Mouse (Mus musculus): ENCODE results near the gene Lmx1b.

Lmx1b gene

GRCm38 (mm10) chr2:33630081-33631021 is 10.0 kb downstream of the Lmx1b start:
- DNase-seq = no peak

- no peak for DNase-seq
Measured at GRCm38 (mm10) chr2:33629641-33630040, 10.7 kb downstream of the Lmx1b start.

DNA sequence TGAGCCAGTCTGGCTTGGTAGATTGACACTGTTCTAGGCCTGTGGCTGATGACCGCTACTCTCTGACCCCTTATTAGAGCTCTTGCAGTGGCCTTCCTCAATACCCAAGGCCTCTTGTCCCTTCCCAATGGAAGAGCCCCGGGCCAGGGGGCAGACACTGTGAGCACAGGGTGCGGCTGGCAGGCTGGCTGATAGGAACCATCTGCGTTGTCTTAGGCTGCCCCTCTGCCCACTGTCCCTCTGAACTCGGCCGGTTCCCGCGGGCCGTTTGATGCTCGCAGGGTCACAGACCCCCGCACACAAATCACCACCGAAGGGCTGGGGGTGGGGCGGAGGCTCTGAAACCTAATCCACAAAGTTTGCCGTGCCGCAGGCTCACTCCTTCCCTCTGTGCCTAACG is 11.5 kb downstream of the Lmx1b start:
- DNase-seq = no peak

DNA sequence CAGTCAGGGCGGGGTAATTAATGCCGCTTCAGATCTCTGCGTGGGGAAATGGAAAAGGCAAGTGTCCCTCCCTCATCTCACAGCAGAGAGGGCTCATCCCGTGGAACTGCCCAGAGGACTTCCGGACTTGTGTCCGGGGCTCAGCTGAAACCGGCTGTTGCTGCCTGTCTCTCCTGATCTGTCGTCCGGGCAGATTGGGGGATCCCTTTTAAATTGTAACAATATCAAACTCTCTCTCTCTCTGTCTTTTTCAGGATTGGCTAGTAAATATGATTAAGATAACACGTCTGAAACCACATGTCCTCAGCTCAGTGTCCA is 13.3 kb downstream of the Lmx1b start:
- DNase-seq = no peak

DNA sequence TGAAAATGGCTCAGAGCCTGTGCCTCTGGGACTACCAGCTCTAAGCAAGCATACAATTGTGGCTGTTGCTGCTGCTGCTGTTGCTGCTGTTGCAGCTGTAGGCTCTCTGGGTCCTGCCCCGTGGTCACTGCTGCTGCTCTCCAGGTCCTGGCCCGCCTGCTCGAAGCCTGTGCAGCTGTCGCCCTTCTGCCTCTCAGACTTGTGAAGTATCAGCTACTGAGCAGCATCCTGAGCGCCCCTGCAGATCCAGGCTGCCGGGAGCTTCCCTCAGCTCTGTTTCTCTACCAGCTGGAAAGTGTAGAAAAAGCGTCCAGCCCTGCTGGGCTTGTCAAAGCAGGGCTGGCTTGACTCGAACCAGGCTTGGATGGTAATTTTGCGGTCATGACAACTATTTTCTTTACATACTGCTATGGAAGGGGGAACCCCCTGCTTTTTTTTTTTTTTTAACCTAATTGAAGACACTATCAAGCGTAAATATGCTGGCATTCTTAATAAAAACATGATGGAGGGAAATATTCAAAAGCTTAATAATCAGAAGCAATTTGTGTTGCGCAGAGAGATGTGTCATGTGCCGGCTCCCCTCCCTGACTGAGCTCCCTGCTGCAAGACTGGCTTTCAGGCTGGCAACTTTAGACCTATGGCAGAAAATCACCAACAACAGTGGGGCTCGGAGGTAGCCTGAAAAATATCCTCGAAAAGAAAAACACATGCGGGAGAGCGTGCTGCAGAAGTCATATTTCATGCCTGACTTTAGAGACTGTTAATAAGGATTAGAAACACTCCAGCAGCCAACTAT is 13.9 kb downstream of the Lmx1b start:
- no peak for DNase-seq

DNA sequence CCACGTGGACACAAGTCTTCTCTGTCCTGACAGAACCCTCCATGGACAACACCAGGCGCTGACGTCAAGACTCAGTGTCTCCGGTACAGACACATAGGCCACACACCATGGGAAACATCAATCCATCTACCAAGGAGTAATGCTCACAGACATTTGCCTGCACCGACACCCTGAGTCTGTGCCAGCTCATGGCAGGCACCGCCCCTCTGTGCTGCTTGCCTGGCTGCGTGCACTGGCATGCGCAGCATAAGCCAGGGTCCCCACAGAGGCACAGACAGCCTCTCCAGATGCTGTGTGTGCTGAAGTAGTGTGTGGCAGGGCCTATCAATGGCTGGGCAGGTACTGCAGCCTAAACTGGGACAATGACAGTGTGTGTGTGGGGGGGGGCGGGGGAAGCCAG is 22.6 kb downstream of the Lmx1b start:
- no peak for DNase-seq

DNA sequence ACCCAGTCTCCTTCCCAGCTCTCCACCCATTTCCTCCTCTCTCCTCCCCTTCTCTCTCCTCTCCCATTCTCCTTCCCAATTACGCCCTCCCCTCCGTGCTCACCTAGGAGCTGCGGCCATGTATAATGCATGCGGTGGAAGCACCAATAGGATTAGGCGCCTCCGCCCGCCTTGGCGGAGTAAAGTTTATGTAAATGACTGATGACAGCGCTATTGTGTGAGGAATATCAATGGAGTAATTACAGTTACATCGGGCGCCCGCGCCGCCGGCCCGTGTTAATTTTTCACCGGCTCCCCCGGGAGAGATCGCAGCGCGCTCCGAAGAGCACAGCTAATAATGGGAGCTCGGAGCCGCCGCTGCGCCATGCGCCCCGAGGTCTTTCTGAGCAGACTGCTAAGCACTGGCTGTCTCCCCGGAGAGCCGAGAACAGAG is 23.9 kb downstream of the Lmx1b start:
- peak in 1 of 2 experiments; percentile 47 for DNase-seq

DNA sequence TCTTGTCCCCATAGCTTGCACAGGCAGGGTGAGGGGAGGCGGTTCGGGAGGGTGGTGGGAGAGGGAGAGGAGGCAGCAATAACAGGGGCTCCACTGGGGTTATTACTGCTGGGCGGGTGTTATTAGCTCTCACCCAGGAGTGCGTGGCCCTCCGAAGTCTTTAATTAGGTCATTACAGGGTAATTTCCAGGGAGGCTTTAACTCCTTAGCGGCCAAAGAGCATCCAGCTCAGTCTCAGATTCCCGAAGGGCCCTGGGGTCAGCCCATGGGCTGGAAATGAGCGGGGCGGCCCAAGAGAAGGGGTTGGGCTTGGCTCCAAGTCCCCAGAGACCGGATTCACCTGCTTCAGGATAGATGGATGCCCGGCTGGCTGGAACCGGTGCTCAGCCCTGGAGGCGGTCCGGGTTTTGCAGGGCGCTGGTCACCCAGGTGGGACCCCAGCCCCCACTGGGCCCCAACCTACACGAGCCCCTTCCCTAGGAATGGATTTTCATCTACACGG is 24.4 kb downstream of the Lmx1b start:
- no peak for DNase-seq

DNA sequence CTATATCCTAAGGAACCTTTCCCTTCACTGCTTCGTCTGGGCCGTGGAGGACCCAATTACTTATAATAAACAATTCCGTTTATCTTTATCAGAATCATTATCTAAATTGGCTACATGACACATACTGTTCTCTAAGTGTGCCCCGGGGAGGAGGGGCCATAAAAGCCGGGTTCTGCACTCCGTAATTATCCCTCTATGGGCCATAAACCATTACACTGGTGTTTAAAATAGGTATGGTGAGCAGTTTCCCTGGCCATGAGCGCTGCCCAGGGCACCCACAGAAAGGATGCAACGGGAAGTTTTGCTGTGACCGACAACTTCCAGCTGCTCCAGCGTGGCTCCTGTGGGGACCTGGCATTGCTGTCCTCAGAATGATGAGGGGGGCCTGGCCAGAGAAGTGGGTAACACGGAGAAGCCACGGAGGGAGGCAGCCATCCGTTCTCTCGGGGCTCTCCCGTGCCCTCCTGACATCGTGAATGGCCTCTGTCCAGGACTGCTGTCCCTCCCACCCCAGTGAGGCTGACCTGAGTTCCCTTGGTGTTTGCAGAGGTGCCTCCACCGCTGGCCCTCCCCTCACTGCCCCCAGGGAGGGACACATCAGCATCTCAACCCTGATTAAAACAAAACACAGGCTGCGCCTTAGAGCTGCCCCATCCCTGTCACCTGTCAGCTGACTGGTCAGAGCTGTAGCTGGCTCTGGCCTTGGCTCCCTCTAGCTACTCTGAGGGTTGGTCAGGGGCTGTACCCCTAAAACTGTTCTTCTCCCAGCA is 34.6 kb downstream of the Lmx1b start:
- DNase-seq = peak in 1 of 2 experiments; percentile 16

- peak in 1 of 2 experiments; percentile 14 for DNase-seq
Measured at GRCm38 (mm10) chr2:33604846-33605486, 35.3 kb downstream of the Lmx1b start.

DNA sequence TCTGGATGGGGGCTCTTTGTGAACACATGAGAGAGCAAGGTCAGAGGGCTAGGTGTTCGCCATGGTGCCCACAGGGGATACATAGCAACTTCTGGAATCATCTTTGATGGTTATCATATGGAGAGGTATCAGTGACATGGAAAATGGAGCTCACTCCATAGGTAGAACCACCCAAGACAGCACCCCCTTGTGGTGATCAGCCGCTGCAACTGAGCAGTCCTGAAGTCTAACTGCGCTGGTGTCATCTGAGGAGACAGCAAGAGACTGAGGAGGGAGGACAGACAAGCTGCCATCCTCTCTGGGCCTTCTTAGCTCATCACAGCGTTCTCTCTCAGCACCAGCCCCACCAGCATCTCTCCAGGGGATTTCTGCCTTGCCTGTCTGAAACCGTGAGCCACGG is 39.8 kb downstream of the Lmx1b start:
- peak in 1 of 2 experiments; percentile 19 for DNase-seq

GRCm38 (mm10) chr2:33597384-33597783 is 42.9 kb downstream of the Lmx1b start:
- DNase-seq = no peak

- no peak for DNase-seq
Measured at GRCm38 (mm10) chr2:33595085-33595423, 45.3 kb downstream of the Lmx1b start.

GRCm38 (mm10) chr2:33594181-33595084 is 45.9 kb downstream of the Lmx1b start:
- DNase-seq = no peak

DNA sequence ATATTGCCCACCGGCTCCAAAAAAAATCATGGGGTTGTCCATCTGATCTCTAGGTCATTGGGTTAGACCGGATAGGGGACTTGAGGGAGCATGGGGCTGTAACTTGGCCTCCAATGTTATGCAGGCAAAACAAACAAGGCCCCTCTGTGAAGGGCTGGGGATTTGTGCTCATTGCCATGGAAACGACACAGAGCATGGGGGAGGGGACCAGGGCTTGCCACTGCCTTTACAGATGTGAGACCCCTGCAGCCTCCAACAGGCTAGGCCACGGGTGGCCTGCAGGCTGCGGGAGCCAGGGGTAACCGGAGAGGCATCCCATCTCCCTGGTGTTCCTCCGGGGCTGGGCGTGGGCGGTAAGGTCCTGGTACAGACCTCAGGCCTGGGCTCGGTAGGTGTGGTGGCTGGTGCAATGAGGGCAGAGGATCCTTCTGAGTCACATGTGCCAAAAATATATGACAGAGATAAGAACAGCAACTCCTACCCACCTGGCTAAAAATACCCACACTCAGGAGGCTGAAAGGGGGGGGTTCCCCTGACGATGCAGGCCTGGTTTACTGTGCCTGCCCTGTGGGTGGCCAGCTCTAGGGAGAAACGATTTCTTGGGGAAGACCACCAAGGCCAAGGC is 47.3 kb downstream of the Lmx1b start:
- no peak for DNase-seq

GRCm38 (mm10) chr2:33589280-33589679 is 51.0 kb downstream of the Lmx1b start:
- DNase-seq = no peak

- no peak for DNase-seq
Measured at GRCm38 (mm10) chr2:33584937-33585910, 55.1 kb downstream of the Lmx1b start.

- DNase-seq = no peak
Measured at GRCm38 (mm10) chr2:33583761-33584160, 56.5 kb downstream of the Lmx1b start.

DNA sequence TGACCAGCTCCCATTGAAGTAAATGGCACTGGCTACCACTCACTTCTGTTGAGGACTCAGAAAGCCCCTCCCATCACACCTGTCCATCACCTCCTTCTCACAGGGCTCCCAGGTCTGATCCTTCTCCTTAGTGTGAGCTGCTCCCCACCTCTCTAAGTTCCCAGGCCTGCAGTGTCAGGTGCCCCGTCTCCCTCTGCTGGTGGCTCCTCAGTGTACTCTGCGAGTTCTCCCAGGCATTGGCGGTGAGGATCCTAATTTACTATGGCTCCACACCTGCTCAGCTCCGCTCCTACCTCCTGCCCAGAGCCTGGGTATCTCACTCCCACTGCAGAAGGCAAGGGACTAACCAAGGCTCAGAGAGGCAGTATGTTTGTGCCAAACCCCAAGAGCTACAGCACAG is 57.0 kb downstream of the Lmx1b start:
- DNase-seq = peak in 1 of 2 experiments; percentile 50

Data from kidney, postnatal 36 days (tissue).